In the genomic region with DNA sequence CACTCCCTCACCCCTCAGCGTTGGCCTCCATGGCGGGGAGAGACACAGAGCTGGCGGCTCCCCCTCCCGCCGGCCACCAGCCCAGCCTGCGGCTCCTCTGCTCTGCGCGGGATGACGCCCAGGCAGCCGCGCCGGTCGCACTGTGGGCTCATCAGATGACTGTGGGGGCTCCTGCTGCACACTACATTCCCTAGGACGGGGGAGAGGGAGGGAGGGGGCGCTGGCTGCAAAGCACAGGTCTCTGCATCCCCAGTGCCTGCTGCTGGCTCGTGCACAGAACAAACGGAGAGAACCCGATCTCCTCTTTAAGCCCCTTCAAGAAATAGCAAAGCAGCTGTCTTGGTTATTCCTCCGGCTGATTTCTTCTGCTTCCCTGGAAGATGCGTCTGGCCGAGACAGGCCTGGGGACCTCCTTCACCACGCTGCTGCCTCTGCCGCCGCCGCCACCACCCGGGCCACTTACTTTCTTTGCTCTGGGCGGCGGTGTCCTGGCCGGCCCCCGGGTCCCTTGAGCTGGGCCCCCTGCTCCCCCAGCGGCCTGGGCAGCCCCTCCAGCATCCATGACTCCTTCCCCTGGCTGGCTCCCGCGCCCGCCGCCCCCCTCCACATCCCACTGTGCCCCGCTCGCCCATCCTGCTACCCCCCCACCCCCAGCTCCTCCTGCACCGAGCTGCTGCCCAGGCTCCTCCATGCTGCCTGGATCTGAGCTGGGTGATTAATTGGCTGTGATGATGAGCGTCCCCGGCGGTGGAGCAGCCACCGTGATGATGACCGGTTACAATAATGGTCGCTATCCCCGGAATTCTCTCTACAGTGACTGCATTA, we compare ENCODE assay signal across 9 mouse cellular contexts.
DNase-seq lines count a peak whose midpoint lies in the region; ATAC-seq lines count a peak whose summit lies in the region.
"Had no signal": no experiment of that assay in that cellular context is flagged by ENCODE, and none has a peak within 500 bp of the region (broad histone marks: within the 10 kb centered on the region; RNA-seq: fewer than 3 reads in every experiment).

No protein-coding gene starts in this region.

- H3K27me3 ChIP-seq in forebrain, embryonic 16.5 days (replicated peaks; ENCODE audit: control insufficient read depth, insufficient read depth, low read length): no peaks in the 10 kb centered on the region
- peaks cover 39% of the 10 kb centered on the region for H3K27me3 ChIP-seq in liver, embryonic 15.5 days

- H3K36me3 ChIP-seq in forebrain, embryonic 16.5 days (ENCODE audit: control insufficient read depth, insufficient read depth): no peaks in the 10 kb centered on the region
- H3K36me3 ChIP-seq in liver, embryonic 15.5 days (replicated peaks): no peaks in the 10 kb centered on the region

- H3K27ac ChIP-seq in forebrain, embryonic 16.5 days (ENCODE audit: low read length): peak overlapping the region; percentile 85
- no peak overlapping the region for H3K27ac ChIP-seq in liver, embryonic 15.5 days (replicated peaks)

- under 1% methylated on average over 43 of the region's 45 CpGs for WGBS in forebrain, embryonic 16.5 days
- WGBS in liver, embryonic 15.5 days (ENCODE audit: insufficient replicate concordance): 4% methylated on average over 45 of the region's 45 CpGs

- peak; percentile 91 for ATAC-seq in forebrain, embryonic 16.5 days
- no peak for ATAC-seq in liver, embryonic 15.5 days (ENCODE audit: insufficient read depth)

- peak overlapping the region; percentile 79 for H3K4me2 ChIP-seq in forebrain, embryonic 16.5 days (ENCODE audit: low read length)
- H3K4me2 ChIP-seq in liver, embryonic 15.5 days: peak overlapping the region; percentile 29

- no peaks in the 10 kb centered on the region for H3K9me3 ChIP-seq in forebrain, embryonic 16.5 days (ENCODE audit: control insufficient read depth, low read length)
- no peaks in the 10 kb centered on the region for H3K9me3 ChIP-seq in liver, embryonic 15.5 days (replicated peaks)

- peak overlapping the region; percentile 91 for H3K9ac ChIP-seq in forebrain, embryonic 16.5 days (replicated peaks; ENCODE audit: low read depth, low read length)
- H3K9ac ChIP-seq in liver, embryonic 15.5 days: no peak overlapping the region

- DNase-seq in adrenal gland, postnatal 10 days: peak; percentile 16
- DNase-seq in adrenal gland, adult 8-10 months: no peak
- DNase-seq in Muller cell, postnatal 12 days (ENCODE audit: inconsistent ontology term): peak; percentile 63
- peak; percentile 48 to 82 for DNase-seq in layer of hippocampus, adult 18-20 months (ENCODE audit: low spot score in 2 of 2)
- DNase-seq in right cerebral cortex, postnatal 4 days: peak; percentile 66
- DNase-seq in ovary, postnatal 14 days (ENCODE audit: low spot score): no peak

- H3K4me3 ChIP-seq in forebrain, embryonic 16.5 days (replicated peaks; ENCODE audit: low read length): peak overlapping the region; percentile 67
- no peak overlapping the region for H3K4me3 ChIP-seq in liver, embryonic 15.5 days (replicated peaks)
- H3K4me3 ChIP-seq: erythroblast, embryonic 14.5 days had no signal

- peaks cover 42% of the 10 kb centered on the region for H3K4me1 ChIP-seq in forebrain, embryonic 16.5 days (replicated peaks; ENCODE audit: control insufficient read depth, insufficient read depth, low read length)
- no peaks in the 10 kb centered on the region for H3K4me1 ChIP-seq in liver, embryonic 15.5 days (replicated peaks)

Comparison
In these comparisons a context has a peak if more than half of its experiments do, and no peak if none do; other contexts are left out.
1. DNase-seq: peak in adrenal gland, postnatal 10 days (single experiment), Muller cell, postnatal 12 days (single experiment), layer of hippocampus, adult 18-20 months (2 of 2) and right cerebral cortex, postnatal 4 days (single experiment); none in adrenal gland, adult 8-10 months (single experiment) and ovary, postnatal 14 days (single experiment).